In genomic region chr14:101879050-101879694, GRCm38 (mm10) we compare ENCODE assay signal across 15 mouse cellular contexts.
DNase-seq lines count a peak whose midpoint lies in the region; ATAC-seq and TF ChIP-seq lines count a peak whose summit lies in the region.
"Had no signal": no experiment of that assay in that cellular context is flagged by ENCODE, and none has a peak within 500 bp of the region (broad histone marks: within the 10 kb centered on the region; RNA-seq: fewer than 3 reads in every experiment).

No protein-coding gene starts in this region.

- DNase-seq in heart, postnatal 10 days = no peak
- no peak for DNase-seq in midbrain, postnatal 0 days (ENCODE audit: low spot score)
- DNase-seq in midbrain, embryonic 10.5 days (ENCODE audit: low spot score) = no peak
- peak; percentile 62 for DNase-seq in induced T-regulatory cell, adult 2 months (ENCODE audit: low read depth)
- no peak for DNase-seq in ovary, postnatal 14 days (ENCODE audit: low spot score)
- DNase-seq in urinary bladder, postnatal 14 days (ENCODE audit: low spot score) = no peak
- no peak for DNase-seq in cerebellum, adult 9-10 months
- DNase-seq: gastrocnemius, postnatal 14 days; kidney, postnatal 25 days; left cerebral cortex, postnatal 4 days; lung, postnatal 14 days; right cerebral cortex, postnatal 25 days had no signal

- intact Hi-C loops in heart, postnatal 10 days (cut with DNase I) = no loop called here

- no peak overlapping the region for H3K4me3 ChIP-seq in heart, embryonic 14.5 days (ENCODE audit: control insufficient read depth in 1 of 2, insufficient read depth in 1 of 2, low read depth in 1 of 2, low read length in 2 of 2)
- no peak overlapping the region for H3K4me3 ChIP-seq in midbrain, postnatal 0 days (ENCODE audit: low read depth, low read length)
- no peak overlapping the region for H3K4me3 ChIP-seq in midbrain, embryonic 10.5 days
- H3K4me3 ChIP-seq: embryonic facial prominence, embryonic 15.5 days; neural tube, embryonic 12.5 days had no signal

- peaks cover 13% of the 10 kb centered on the region for H3K36me3 ChIP-seq in heart, embryonic 14.5 days (ENCODE audit: control insufficient read depth, insufficient read depth, low read length)
- H3K36me3 ChIP-seq in midbrain, postnatal 0 days (ENCODE audit: insufficient read depth, low read length) = no peaks in the 10 kb centered on the region
- H3K36me3 ChIP-seq in midbrain, embryonic 10.5 days = no peaks in the 10 kb centered on the region
- H3K36me3 ChIP-seq: neural tube, embryonic 12.5 days had no signal

- ATAC-seq in heart, embryonic 14.5 days (ENCODE audit: insufficient number of reproducible peaks, insufficient read depth, low FRiP score, low read depth) = no peak
- ATAC-seq in midbrain, postnatal 0 days (ENCODE audit: low FRiP score) = no peak

- TF ChIP-seq CTCF in midbrain, postnatal 0 days (IDR thresholded peaks at IDR 0.05) = 0 out of 2 replicates have a peak, but pooled peaks have one; percentile 3

- 38% methylated on average over 7 of the region's 7 CpGs for WGBS in heart, embryonic 14.5 days
- WGBS in midbrain, postnatal 0 days = 37% methylated on average over 7 of the region's 7 CpGs
- 57% methylated on average over 7 of the region's 7 CpGs for WGBS in midbrain, embryonic 10.5 days

- peaks cover 6 to 32% of the 10 kb centered on the region in 2 experiments for H3K4me1 ChIP-seq in heart, embryonic 14.5 days (ENCODE audit: control insufficient read depth in 2 of 2, insufficient read depth in 2 of 2, low read length in 2 of 2)
- no peaks in the 10 kb centered on the region for H3K4me1 ChIP-seq in midbrain, postnatal 0 days (ENCODE audit: insufficient read depth, low read length)
- peaks cover 7% of the 10 kb centered on the region for H3K4me1 ChIP-seq in midbrain, embryonic 10.5 days
- H3K4me1 ChIP-seq: neural tube, embryonic 12.5 days had no signal

- no peaks in the 10 kb centered on the region for H3K27me3 ChIP-seq in heart, embryonic 14.5 days (ENCODE audit: control insufficient read depth, insufficient read depth, low read length)
- H3K27me3 ChIP-seq in midbrain, postnatal 0 days (ENCODE audit: insufficient read depth, low read length) = no peaks in the 10 kb centered on the region
- no peaks in the 10 kb centered on the region for H3K27me3 ChIP-seq in midbrain, embryonic 10.5 days (ENCODE audit: low read depth, poor library complexity, severe bottlenecking)
- H3K27me3 ChIP-seq: embryonic facial prominence, embryonic 15.5 days; neural tube, embryonic 12.5 days had no signal

- no peak overlapping the region for H3K9ac ChIP-seq in heart, embryonic 14.5 days (ENCODE audit: low read length)
- no peak overlapping the region for H3K9ac ChIP-seq in midbrain, postnatal 0 days (replicated peaks; ENCODE audit: low read length, poor library complexity, severe bottlenecking)
- H3K9ac ChIP-seq: embryonic facial prominence, embryonic 15.5 days; neural tube, embryonic 12.5 days had no signal

- no peaks in the 10 kb centered on the region for H3K9me3 ChIP-seq in heart, embryonic 14.5 days (ENCODE audit: control insufficient read depth, low read length)
- H3K9me3 ChIP-seq in midbrain, postnatal 0 days (ENCODE audit: low read length) = no peaks in the 10 kb centered on the region
- no peaks in the 10 kb centered on the region for H3K9me3 ChIP-seq in midbrain, embryonic 10.5 days (replicated peaks)
- H3K9me3 ChIP-seq: embryonic facial prominence, embryonic 15.5 days; neural tube, embryonic 12.5 days had no signal

- H3K4me2 ChIP-seq in heart, embryonic 14.5 days (ENCODE audit: low read length) = no peak overlapping the region
- no peak overlapping the region for H3K4me2 ChIP-seq in midbrain, postnatal 0 days (ENCODE audit: low read depth, low read length, poor library complexity, severe bottlenecking)
- H3K4me2 ChIP-seq: embryonic facial prominence, embryonic 15.5 days; neural tube, embryonic 12.5 days had no signal

- H3K27ac ChIP-seq in heart, embryonic 14.5 days (replicated peaks in 1 of 2; ENCODE audit: control insufficient read depth in 1 of 2, insufficient read depth in 1 of 2, low read depth in 2 of 2, low read length in 2 of 2) = peak overlapping the region; percentile 3 to 37; a peak in 1 of 4 replicates
- H3K27ac ChIP-seq in midbrain, postnatal 0 days (ENCODE audit: low read depth, low read length) = no peak overlapping the region
- H3K27ac ChIP-seq in midbrain, embryonic 10.5 days (replicated peaks) = no peak overlapping the region
- H3K27ac ChIP-seq: embryonic facial prominence, embryonic 15.5 days; neural tube, embryonic 12.5 days had no signal

Comparison
In these comparisons a context has a peak if more than half of its experiments do, and no peak if none do; other contexts are left out.
1. H3K27ac ChIP-seq: peak in heart, embryonic 14.5 days (2 of 2); none in midbrain, postnatal 0 days (single experiment) and midbrain, embryonic 10.5 days (single experiment).